27 mouse cellular contexts compared by ENCODE assay signal in the genomic region with DNA sequence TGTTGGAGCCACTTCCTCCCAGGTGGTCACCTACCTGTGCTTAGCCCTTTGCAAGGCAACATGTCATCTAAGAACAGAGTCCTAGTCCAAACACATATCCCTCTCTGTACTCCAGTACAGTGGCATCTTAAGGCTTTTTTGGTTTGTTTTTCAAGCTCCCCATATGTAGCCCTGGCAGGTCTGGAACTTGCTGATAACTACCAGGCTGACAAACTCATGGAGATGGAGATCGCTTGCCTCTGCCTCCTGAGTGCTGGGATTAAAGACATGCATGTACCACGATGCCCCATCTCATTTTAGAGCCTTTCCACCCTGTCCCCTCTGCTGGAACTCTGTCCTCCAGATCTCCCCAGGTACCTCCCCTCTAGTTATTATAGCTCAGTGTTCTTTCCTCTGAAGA. TPM values are rescaled to one million over a fixed set of nuclear protein-coding genes. Genes with fewer than 3 reads are reported as not detected.
DNase-seq lines count a peak whose midpoint lies in the region; ATAC-seq lines count a peak whose summit lies in the region.
"Had no signal": no experiment of that assay in that cellular context is flagged by ENCODE, and none has a peak within 500 bp of the region (broad histone marks: within the 10 kb centered on the region; RNA-seq: fewer than 3 reads in every experiment).

No protein-coding gene starts in this region.

- H3K9ac ChIP-seq in liver, embryonic 13.5 days, result peak overlapping the region; percentile 73
- H3K9ac ChIP-seq: forebrain, embryonic 12.5 days; heart, embryonic 15.5 days; hindbrain, embryonic 13.5 days; limb, embryonic 15.5 days had no signal

- no peaks in the 10 kb centered on the region for H3K27me3 ChIP-seq in liver, embryonic 13.5 days

- peaks cover 88% of the 10 kb centered on the region for H3K4me1 ChIP-seq in liver, embryonic 13.5 days (replicated peaks)
- H3K4me1 ChIP-seq: hindbrain, embryonic 13.5 days had no signal

- peak overlapping the region; percentile 70 for H3K4me2 ChIP-seq in liver, embryonic 13.5 days
- H3K4me2 ChIP-seq: forebrain, embryonic 12.5 days; heart, embryonic 15.5 days; hindbrain, embryonic 13.5 days; limb, embryonic 15.5 days; midbrain, embryonic 11.5 days had no signal

- H3K9me3 ChIP-seq in liver, embryonic 13.5 days (replicated peaks), result no peaks in the 10 kb centered on the region
- H3K9me3 ChIP-seq: embryonic facial prominence, embryonic 10.5 days; forebrain, embryonic 12.5 days; heart, embryonic 15.5 days; hindbrain, embryonic 13.5 days; limb, embryonic 15.5 days had no signal

- WGBS in liver, embryonic 13.5 days (ENCODE audit: insufficient replicate concordance), result 9% methylated on average over 2 of the region's 2 CpGs

- DNase-seq in c-Kit-negative CD71-positive TER-119-positive erythroid progenitor cells, embryonic 14.5 days (ENCODE audit: low read depth, low spot score), result peak; percentile 66
- DNase-seq in liver, embryonic 13.5 days, result peak; percentile 71
- DNase-seq in heart, adult 11 months, result no peak
- DNase-seq in right cerebral cortex, postnatal 10 days (ENCODE audit: low spot score in 2 of 2), result no peak
- no peak for DNase-seq in left cerebral cortex, adult 8-10 months (ENCODE audit: low spot score in 2 of 2)
- DNase-seq: adrenal gland, adult 8-10 months; layer of hippocampus, adult 9-11 months; right cerebral cortex, postnatal 25 days had no signal

- H3K36me3 ChIP-seq in liver, embryonic 13.5 days, result no peaks in the 10 kb centered on the region
- H3K36me3 ChIP-seq: embryonic facial prominence, embryonic 10.5 days; forebrain, embryonic 12.5 days; heart, embryonic 15.5 days; hindbrain, embryonic 13.5 days; limb, embryonic 15.5 days had no signal

- ATAC-seq in erythroblast, adult 5-6 weeks (replicated peaks; ENCODE audit: low FRiP score, poor library complexity, severe bottlenecking), result peak; percentile 50
- ATAC-seq in liver, embryonic 13.5 days (ENCODE audit: low read depth), result peak; percentile 65
- ATAC-seq in megakaryocyte-erythroid progenitor cell, adult 5-6 weeks (replicated peaks; ENCODE audit: low FRiP score, low TSS enrichment, poor library complexity, severe bottlenecking), result peak; percentile 27; the same call in 1 of the 2 replicates
- ATAC-seq: activated CD4-positive, CD25-positive, alpha-beta regulatory T cell, adult 4 months had no signal

- peak overlapping the region; percentile 36 for H3K4me3 ChIP-seq in liver, embryonic 13.5 days (replicated peaks)
- H3K4me3 ChIP-seq: embryonic facial prominence, embryonic 10.5 days; forebrain, embryonic 12.5 days; gastrocnemius, adult 2 months; heart, embryonic 15.5 days; hindbrain, embryonic 13.5 days; limb, embryonic 15.5 days had no signal

- peak overlapping the region; percentile 97 for H3K27ac ChIP-seq in liver, embryonic 13.5 days
- H3K27ac ChIP-seq: embryonic facial prominence, embryonic 10.5 days; forebrain, embryonic 12.5 days; gastrocnemius, adult 2 months; heart, embryonic 15.5 days; hindbrain, embryonic 13.5 days; kidney, postnatal 0 days; limb, embryonic 15.5 days; macrophage had no signal

RNA-seq across cellular contexts. Expression of a gene that starts 4.3 kb away (rescaled TPM):
- 106 and 129 TPM in 2 replicates for total RNA-seq in erythroblast, adult 5-6 weeks (2015; ENCODE audit: low replicate concordance)
- 184 and 218 TPM in 2 replicates for total RNA-seq in erythroblast, adult 5-6 weeks (2017; ENCODE audit: low replicate concordance)
- polyA plus RNA-seq in liver, embryonic 13.5 days (2015; fragmentation: Nextera tagmentation; extraction: Ambion mirVana), result 62.4 and 67.1 TPM in 2 replicates
- total RNA-seq in megakaryocyte-erythroid progenitor cell, adult 5-6 weeks (2014; fragmentation: Nextera tagmentation), result 28.8 and 32.5 TPM in 2 replicates
- 18.5 and 23.8 TPM in 2 replicates for total RNA-seq in megakaryocyte-erythroid progenitor cell, adult 5-6 weeks (2017)
- total RNA-seq in left cerebral cortex, adult 8-10 months (2022), result 10 to 100 TPM; 29.8 to 33.0 (median 31.3) TPM

RNA-seq across cellular contexts. Expression of a gene that starts 4.3 kb away (rescaled TPM):
- not detected in 2 replicates for total RNA-seq in erythroblast, adult 5-6 weeks (2015; ENCODE audit: low replicate concordance)
- total RNA-seq in erythroblast, adult 5-6 weeks (2017; ENCODE audit: low replicate concordance), result not detected in 2 replicates
- not detected in 2 replicates for polyA plus RNA-seq in liver, embryonic 13.5 days (2015; fragmentation: Nextera tagmentation; extraction: Ambion mirVana)
- total RNA-seq in megakaryocyte-erythroid progenitor cell, adult 5-6 weeks (2014; fragmentation: Nextera tagmentation), result not detected in 2 replicates
- not detected in 2 replicates for total RNA-seq in megakaryocyte-erythroid progenitor cell, adult 5-6 weeks (2017)
- total RNA-seq in left cerebral cortex, adult 8-10 months (2022), result not detected
- total RNA-seq: adrenal gland, adult 8-10 months; gastrocnemius, adult 2 months; heart, postnatal 36 days; left cerebral cortex, adult 18-20 months; left cerebral cortex, postnatal 36 days; neutrophil, adult 5-6 weeks had no signal
- polyA plus RNA-seq: activated CD4-positive, CD25-positive, alpha-beta regulatory T cell, adult 4 months; C2C12; cortical plate, adult 2 months; embryonic facial prominence, embryonic 10.5 days; forebrain, embryonic 12.5 days; heart, embryonic 15.5 days; hindbrain, embryonic 13.5 days; kidney, postnatal 0 days; lung, embryonic 16.5 days; macrophage; midbrain, embryonic 11.5 days had no signal

RNA-seq across cellular contexts. Expression of a gene that starts 38.7 kb away (rescaled TPM):
- total RNA-seq in erythroblast, adult 5-6 weeks (2015; ENCODE audit: low replicate concordance), result 4.2 and 6.7 TPM in 2 replicates
- total RNA-seq in erythroblast, adult 5-6 weeks (2017; ENCODE audit: low replicate concordance), result 1.8 and 5.6 TPM in 2 replicates
- polyA plus RNA-seq in liver, embryonic 13.5 days (2015; fragmentation: Nextera tagmentation; extraction: Ambion mirVana), result 11.2 and 11.8 TPM in 2 replicates
- total RNA-seq in megakaryocyte-erythroid progenitor cell, adult 5-6 weeks (2014; fragmentation: Nextera tagmentation), result 17.2 and 18.1 TPM in 2 replicates
- 12.5 and 22.9 TPM in 2 replicates for total RNA-seq in megakaryocyte-erythroid progenitor cell, adult 5-6 weeks (2017)
- 10 to 100 TPM; 12.5 to 14.2 (median 13.5) TPM for total RNA-seq in left cerebral cortex, adult 8-10 months (2022)

RNA-seq across cellular contexts. Expression of a gene that starts 38.8 kb away (rescaled TPM):
- total RNA-seq in erythroblast, adult 5-6 weeks (2015; ENCODE audit: low replicate concordance), result 27.2 and 40.7 TPM in 2 replicates
- total RNA-seq in erythroblast, adult 5-6 weeks (2017; ENCODE audit: low replicate concordance), result 52.6 and 60.8 TPM in 2 replicates
- 37.0 and 38.5 TPM in 2 replicates for polyA plus RNA-seq in liver, embryonic 13.5 days (2015; fragmentation: Nextera tagmentation; extraction: Ambion mirVana)
- 54.8 and 74.7 TPM in 2 replicates for total RNA-seq in megakaryocyte-erythroid progenitor cell, adult 5-6 weeks (2014; fragmentation: Nextera tagmentation)
- total RNA-seq in megakaryocyte-erythroid progenitor cell, adult 5-6 weeks (2017), result 51.1 and 56.8 TPM in 2 replicates
- total RNA-seq in left cerebral cortex, adult 8-10 months (2022), result 10 to 100 TPM; 28.6 to 33.1 (median 29.1) TPM

Comparison
In these comparisons a context has a peak if more than half of its experiments do, and no peak if none do; other contexts are left out.
1. DNase-seq: peak in c-Kit-negative CD71-positive TER-119-positive erythroid progenitor cells, embryonic 14.5 days (single experiment) and liver, embryonic 13.5 days (single experiment); none in heart, adult 11 months (single experiment), right cerebral cortex, postnatal 10 days (0 of 2) and left cerebral cortex, adult 8-10 months (0 of 2).
2. Peak in every context shown above with its lines, with median percentiles within 50 percentile points of each other: ATAC-seq.